ENCODE assay signal across 12 mouse cellular contexts in genomic region chr3:65635983-65636382, GRCm38 (mm10). TPM values are rescaled to one million over a fixed set of nuclear protein-coding genes. Genes with fewer than 3 reads are reported as not detected.
DNase-seq lines count a peak whose midpoint lies in the region; ATAC-seq and TF ChIP-seq lines count a peak whose summit lies in the region.
"Had no signal": no experiment of that assay in that cellular context is flagged by ENCODE, and none has a peak within 500 bp of the region (broad histone marks: within the 10 kb centered on the region; RNA-seq: fewer than 3 reads in every experiment).

No protein-coding gene starts in this region.

- no peak overlapping the region for H3K27ac ChIP-seq in hindbrain, postnatal 0 days
- H3K27ac ChIP-seq in hindbrain, embryonic 12.5 days: no peak overlapping the region
- H3K27ac ChIP-seq in stomach, embryonic 16.5 days (ENCODE audit: low read length): no peak overlapping the region
- no peak overlapping the region for H3K27ac ChIP-seq in midbrain, embryonic 11.5 days (ENCODE audit: low read depth, low read length)

- H3K4me1 ChIP-seq in hindbrain, postnatal 0 days (ENCODE audit: insufficient read depth, low read length): no peaks in the 10 kb centered on the region
- 0 out of 2 replicates have a peak, but pooled peaks cover 2% of the 10 kb centered on the region for H3K4me1 ChIP-seq in hindbrain, embryonic 12.5 days
- peaks cover 3% of the 10 kb centered on the region; the same call in 1 of the 2 replicates for H3K4me1 ChIP-seq in stomach, embryonic 16.5 days (ENCODE audit: control insufficient read depth, insufficient read depth, low read length)
- H3K4me1 ChIP-seq in midbrain, embryonic 11.5 days (ENCODE audit: control insufficient read depth, insufficient read depth, low read length): 0 out of 2 replicates have a peak, but pooled peaks cover 5% of the 10 kb centered on the region

- no peak overlapping the region for H3K9ac ChIP-seq in hindbrain, postnatal 0 days (replicated peaks; ENCODE audit: low read length)
- H3K9ac ChIP-seq in hindbrain, embryonic 12.5 days: no peak overlapping the region
- no peak overlapping the region for H3K9ac ChIP-seq in stomach, embryonic 16.5 days (ENCODE audit: low read length)
- H3K9ac ChIP-seq in midbrain, embryonic 11.5 days (ENCODE audit: low read length): no peak overlapping the region

- no peak for TF ChIP-seq CTCF in hindbrain, postnatal 0 days (IDR thresholded peaks at IDR 0.05; ENCODE audit: low read depth)

- H3K27me3 ChIP-seq in hindbrain, postnatal 0 days (ENCODE audit: insufficient read depth, low read length): no peaks in the 10 kb centered on the region
- no peaks in the 10 kb centered on the region for H3K27me3 ChIP-seq in hindbrain, embryonic 12.5 days
- no peaks in the 10 kb centered on the region for H3K27me3 ChIP-seq in stomach, embryonic 16.5 days (ENCODE audit: control insufficient read depth, insufficient read depth, low read length)
- H3K27me3 ChIP-seq in midbrain, embryonic 11.5 days (ENCODE audit: control insufficient read depth, insufficient read depth, low read length): no peaks in the 10 kb centered on the region

- H3K4me2 ChIP-seq in hindbrain, postnatal 0 days (ENCODE audit: low read depth, low read length): no peak overlapping the region
- no peak overlapping the region for H3K4me2 ChIP-seq in hindbrain, embryonic 12.5 days (replicated peaks)
- no peak overlapping the region for H3K4me2 ChIP-seq in stomach, embryonic 16.5 days (ENCODE audit: low read depth, low read length)
- no peak overlapping the region for H3K4me2 ChIP-seq in midbrain, embryonic 11.5 days

- no peaks in the 10 kb centered on the region for H3K9me3 ChIP-seq in hindbrain, postnatal 0 days (ENCODE audit: low read length)
- no peaks in the 10 kb centered on the region for H3K9me3 ChIP-seq in hindbrain, embryonic 12.5 days (replicated peaks)
- no peaks in the 10 kb centered on the region for H3K9me3 ChIP-seq in stomach, embryonic 16.5 days (replicated peaks; ENCODE audit: control insufficient read depth, low read length)
- no peaks in the 10 kb centered on the region for H3K9me3 ChIP-seq in midbrain, embryonic 11.5 days (ENCODE audit: control insufficient read depth, low read length)

- 53% methylated on average over 9 of the region's 9 CpGs for WGBS in hindbrain, postnatal 0 days
- 53% methylated on average over 9 of the region's 9 CpGs for WGBS in hindbrain, embryonic 12.5 days
- WGBS in stomach, embryonic 16.5 days: 35% methylated on average over 9 of the region's 9 CpGs
- 65% methylated on average over 9 of the region's 9 CpGs for whole genome bisulfite sequencing in midbrain, embryonic 11.5 days

- DNase-seq in adrenal gland, adult 2 months: peak; percentile 54
- DNase-seq in adrenal gland, postnatal 25 days: no peak
- DNase-seq in hindbrain, postnatal 0 days (ENCODE audit: low spot score): peak; percentile 5
- peak; percentile 63 for DNase-seq in right cerebral cortex, adult 18-20 months
- no peak for DNase-seq in right cerebral cortex, postnatal 14 days
- no peak for DNase-seq in midbrain, embryonic 11.5 days (ENCODE audit: low spot score, missing footprints)
- DNase-seq: cerebellum, postnatal 25 days; thymus, postnatal 14 days had no signal

- no peak for ATAC-seq in hindbrain, postnatal 0 days
- no peak for ATAC-seq in hindbrain, embryonic 12.5 days (ENCODE audit: low FRiP score)
- 0 out of 2 replicates have a peak, but pooled peaks have one; percentile 54 for ATAC-seq in stomach, embryonic 16.5 days (ENCODE audit: insufficient read depth, low FRiP score)
- ATAC-seq in midbrain, embryonic 11.5 days (ENCODE audit: low FRiP score): no peak
- ATAC-seq: inflammation-experienced regulatory T-cells, adult 6 months had no signal

- no peaks in the 10 kb centered on the region for H3K36me3 ChIP-seq in hindbrain, postnatal 0 days (ENCODE audit: insufficient read depth, low read length)
- no peaks in the 10 kb centered on the region for H3K36me3 ChIP-seq in hindbrain, embryonic 12.5 days
- H3K36me3 ChIP-seq in stomach, embryonic 16.5 days (ENCODE audit: control insufficient read depth, insufficient read depth, low read length): no peaks in the 10 kb centered on the region
- H3K36me3 ChIP-seq in midbrain, embryonic 11.5 days (ENCODE audit: control insufficient read depth, insufficient read depth, low read length): no peaks in the 10 kb centered on the region

- H3K4me3 ChIP-seq in hindbrain, postnatal 0 days (ENCODE audit: low read length): no peak overlapping the region
- no peak overlapping the region for H3K4me3 ChIP-seq in hindbrain, embryonic 12.5 days
- H3K4me3 ChIP-seq in stomach, embryonic 16.5 days (replicated peaks; ENCODE audit: low read length): no peak overlapping the region
- H3K4me3 ChIP-seq in midbrain, embryonic 11.5 days (ENCODE audit: low read depth, low read length): no peak overlapping the region
- H3K4me3 ChIP-seq: erythroblast, embryonic 14.5 days had no signal

RNA-seq across cellular contexts. Expression of gene Lekr1, which starts 30.0 kb away (rescaled TPM):
- 1 to 10 TPM; 2.5 to 4.6 TPM for total RNA-seq in adrenal gland, adult 2 months (2021)
- polyA plus RNA-seq in adrenal gland, adult 2 months (2012; rRNA removed): 0.10 TPM in 1 of 2 replicates, not detected in the other
- total RNA-seq in adrenal gland, postnatal 25 days (2021): 2.2 and 5.2 TPM in 2 replicates
- total RNA-seq in hindbrain, postnatal 0 days (2014; rRNA removed): 2.5 and 2.9 TPM in 2 replicates
- 6.6 and 6.8 TPM in 2 replicates for polyA plus RNA-seq in hindbrain, postnatal 0 days (2015; fragmentation: Nextera tagmentation; extraction: Ambion mirVana)
- polyA plus RNA-seq in hindbrain, embryonic 12.5 days (2016; fragmentation: Nextera tagmentation; extraction: Ambion mirVana): 7.6 and 8.3 TPM in 2 replicates
- polyA plus RNA-seq in stomach, embryonic 16.5 days (2015; fragmentation: Nextera tagmentation; extraction: Ambion mirVana): 7.0 and 7.9 TPM in 2 replicates
- 5.5 and 7.4 TPM in 2 replicates for polyA plus RNA-seq in midbrain, embryonic 11.5 days (2014; fragmentation: Nextera tagmentation; extraction: Ambion mirVana)
- polyA plus RNA-seq: erythroblast, embryonic 14.5 days had no signal

Comparison
In these comparisons a context has a peak if more than half of its experiments do, and no peak if none do; other contexts are left out.
1. DNase-seq: peak in adrenal gland, adult 2 months (single experiment), hindbrain, postnatal 0 days (single experiment) and right cerebral cortex, adult 18-20 months (single experiment); none in adrenal gland, postnatal 25 days (single experiment), right cerebral cortex, postnatal 14 days (single experiment) and midbrain, embryonic 11.5 days (single experiment).